Mouse (Mus musculus): ENCODE measurements at regions not wholly inside any gene's neighbourhood (a gene's known extent, or its start where the extent isn't known, plus 50 kb on each side); places are given as distances from the start of the nearest gene placed in this dataset.

DNA sequence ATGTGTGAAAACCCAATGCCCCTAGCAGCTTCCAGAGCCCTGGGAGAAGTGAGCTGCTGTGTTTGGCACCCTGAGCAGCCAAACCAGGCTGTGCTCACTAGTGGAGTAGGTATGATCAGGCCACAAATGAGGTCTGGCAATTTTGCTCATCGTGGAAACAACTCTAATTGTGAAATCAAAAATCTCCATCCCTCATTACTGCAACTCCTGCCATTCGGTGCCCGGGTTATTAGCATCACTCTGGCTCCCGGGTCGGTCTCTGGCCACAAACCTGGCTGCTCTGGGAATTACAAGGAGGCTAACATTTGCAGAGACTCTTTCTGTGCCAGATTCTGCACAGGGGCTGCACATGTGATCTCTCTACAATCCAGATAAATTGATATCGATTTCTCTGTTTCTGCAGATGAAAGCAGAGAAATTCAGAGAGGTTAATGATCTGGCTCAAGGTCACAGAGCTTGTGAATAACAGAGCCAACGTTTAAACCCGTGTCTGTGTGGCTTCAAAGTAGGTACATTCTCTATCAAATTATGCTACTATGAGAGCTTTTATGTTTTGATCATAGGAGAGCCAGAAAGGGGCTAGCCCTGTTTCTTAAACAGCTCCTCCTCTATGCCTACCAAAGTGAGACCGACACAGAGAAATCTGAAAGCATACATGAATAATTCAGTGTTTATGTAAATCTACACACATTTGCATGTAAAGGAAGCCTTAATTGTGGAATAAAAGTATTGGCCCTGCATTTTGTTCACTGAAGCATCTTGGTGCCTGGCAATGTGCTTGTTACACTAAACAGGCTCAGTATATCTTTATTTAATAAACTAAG, 398.7 kb upstream of the Igfbp7 start:
- no peaks in the 10 kb centered on the region for H3K9me3 ChIP-seq (replicated peaks; ENCODE audit: insufficient read depth, low read length)
- H3K27ac ChIP-seq (ENCODE audit: control insufficient read depth, low read depth, low read length): no peak overlapping the region
- H3K79me2 ChIP-seq (ENCODE audit: control insufficient read depth, insufficient read depth, low read length, poor library complexity): no peaks in the 10 kb centered on the region
- no peaks in the 10 kb centered on the region for H3K4me1 ChIP-seq (ENCODE audit: control insufficient read depth in 1 of 2, insufficient read depth in 2 of 2, low read length in 2 of 2)
- TF ChIP-seq CTCF (IDR thresholded peaks at IDR 0.05 in 2 of 3, conservative IDR thresholded peaks at IDR 0.05 in 1 of 3; ENCODE audit: control insufficient read depth in 1 of 3, insufficient read depth in 1 of 3, low read depth in 2 of 3, low read length in 3 of 3, poor library complexity in 1 of 3, severe bottlenecking in 1 of 3) (no peak), MAX (IDR thresholded peaks at IDR 0.05; ENCODE audit: low read length) (no peak), EP300 (IDR thresholded peaks at IDR 0.05; ENCODE audit: low read depth in 1 of 2, low read length in 2 of 2) (no peak), SMC3 (IDR thresholded peaks at IDR 0.05; ENCODE audit: low read depth, low read length) (no peak), POLR2AphosphoS2 (IDR thresholded peaks at IDR 0.05; ENCODE audit: low read length) (no peak), JUND (IDR thresholded peaks at IDR 0.05; ENCODE audit: low read depth, low read length) (no peak)
- no peak overlapping the region for H3K4me3 ChIP-seq (ENCODE audit: control insufficient read depth in 1 of 2, insufficient read depth in 1 of 2, low read depth in 2 of 2, low read length in 2 of 2)
- no peaks in the 10 kb centered on the region for H3K36me3 ChIP-seq (ENCODE audit: control insufficient read depth in 1 of 2, insufficient read depth in 2 of 2, low read length in 2 of 2)
- no peaks in the 10 kb centered on the region for H3K27me3 ChIP-seq (ENCODE audit: control insufficient read depth in 1 of 2, insufficient read depth in 2 of 2, low read length in 2 of 2)
- DNase-seq (ENCODE audit: low read depth, low spot score): no peak
- H3K9ac ChIP-seq (ENCODE audit: control insufficient read depth, low read depth, low read length, poor library complexity, severe bottlenecking): no peak overlapping the region

DNA sequence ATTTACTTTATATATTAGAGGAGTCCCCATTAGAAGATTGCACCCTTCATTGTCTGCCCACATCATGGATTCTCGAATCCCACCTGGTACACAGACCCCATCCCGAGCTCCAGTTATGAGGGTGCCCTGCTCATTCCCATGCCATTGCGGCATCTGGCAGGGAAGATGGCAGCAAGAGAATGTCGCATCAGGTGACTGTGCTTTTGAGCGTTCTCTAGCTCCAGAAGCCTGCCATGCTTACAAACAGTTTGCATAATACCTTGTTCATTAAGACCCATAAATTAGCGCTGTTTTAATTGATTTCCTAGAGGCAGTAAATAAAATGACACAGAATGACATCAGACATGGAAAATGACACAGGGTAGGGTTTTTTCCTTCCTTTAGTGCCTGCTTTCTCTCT, 398.0 kb upstream of the Igfbp7 start:
- no peaks in the 10 kb centered on the region for H3K9me3 ChIP-seq (replicated peaks; ENCODE audit: insufficient read depth, low read length)
- no peak overlapping the region for H3K9ac ChIP-seq (ENCODE audit: control insufficient read depth, low read depth, low read length, poor library complexity, severe bottlenecking)
- no peak for TF ChIP-seq CTCF (IDR thresholded peaks at IDR 0.05 in 2 of 3, conservative IDR thresholded peaks at IDR 0.05 in 1 of 3; ENCODE audit: control insufficient read depth in 1 of 3, insufficient read depth in 1 of 3, low read depth in 2 of 3, low read length in 3 of 3, poor library complexity in 1 of 3, severe bottlenecking in 1 of 3)
- TF ChIP-seq MEF2A (IDR thresholded peaks at IDR 0.05; ENCODE audit: extremely low read depth, insufficient replicate concordance, low read depth, low read length, poor library complexity, severe bottlenecking): no peak
- TF ChIP-seq ETS1 (IDR thresholded peaks at IDR 0.05; ENCODE audit: low read depth, low read length): no peak
- TF ChIP-seq KAT2A (conservative IDR thresholded peaks at IDR 0.05; ENCODE audit: low read depth, low read length): no peak
- TF ChIP-seq UBTF (IDR thresholded peaks at IDR 0.05; ENCODE audit: borderline replicate concordance, insufficient read depth, low read depth, low read length): no peak
- TF ChIP-seq E2F4 (IDR thresholded peaks at IDR 0.05; ENCODE audit: borderline replicate concordance, low read depth, low read length): no peak
- no peaks in the 10 kb centered on the region for H3K4me1 ChIP-seq (ENCODE audit: control insufficient read depth in 1 of 2, insufficient read depth in 2 of 2, low read length in 2 of 2)
- H3K4me3 ChIP-seq (ENCODE audit: control insufficient read depth in 1 of 2, insufficient read depth in 1 of 2, low read depth in 2 of 2, low read length in 2 of 2): no peak overlapping the region
- DNase-seq (ENCODE audit: low read depth, low spot score): no peak
- H3K27ac ChIP-seq (ENCODE audit: control insufficient read depth, low read depth, low read length): no peak overlapping the region
- H3K36me3 ChIP-seq (ENCODE audit: control insufficient read depth in 1 of 2, insufficient read depth in 2 of 2, low read length in 2 of 2): no peaks in the 10 kb centered on the region
- H3K79me2 ChIP-seq (ENCODE audit: control insufficient read depth, insufficient read depth, low read length, poor library complexity): no peaks in the 10 kb centered on the region
- H3K27me3 ChIP-seq (ENCODE audit: control insufficient read depth in 1 of 2, insufficient read depth in 2 of 2, low read length in 2 of 2): no peaks in the 10 kb centered on the region

DNA sequence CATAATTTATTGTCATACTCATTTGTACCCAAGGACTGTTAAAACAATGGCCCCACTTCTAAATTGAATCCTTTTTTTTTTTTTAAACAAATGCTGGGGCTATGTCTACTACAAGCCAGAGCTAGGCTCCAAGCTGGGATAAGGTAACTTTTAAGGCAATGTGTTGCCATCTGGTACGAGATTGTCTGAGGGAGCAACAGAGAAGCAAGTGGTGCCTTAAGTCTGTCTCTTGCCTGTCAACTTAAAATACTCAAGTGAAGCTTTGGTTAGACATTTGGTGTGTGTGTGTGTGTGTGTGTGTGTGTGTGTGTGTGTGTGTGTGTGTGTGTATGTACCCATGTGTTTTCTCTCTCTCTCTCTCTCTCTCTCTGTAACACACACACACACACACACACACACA, 397.5 kb upstream of the Igfbp7 start:
- H3K27ac ChIP-seq (ENCODE audit: control insufficient read depth, low read depth, low read length): no peak overlapping the region
- H3K79me2 ChIP-seq (ENCODE audit: control insufficient read depth, insufficient read depth, low read length, poor library complexity): no peaks in the 10 kb centered on the region
- no peaks in the 10 kb centered on the region for H3K4me1 ChIP-seq (ENCODE audit: control insufficient read depth in 1 of 2, insufficient read depth in 2 of 2, low read length in 2 of 2)
- no peaks in the 10 kb centered on the region for H3K27me3 ChIP-seq (ENCODE audit: control insufficient read depth in 1 of 2, insufficient read depth in 2 of 2, low read length in 2 of 2)
- H3K4me3 ChIP-seq (ENCODE audit: control insufficient read depth in 1 of 2, insufficient read depth in 1 of 2, low read depth in 2 of 2, low read length in 2 of 2): no peak overlapping the region
- TF ChIP-seq POLR2AphosphoS5 (IDR thresholded peaks at IDR 0.05; ENCODE audit: borderline replicate concordance, low read depth, low read length) (no peak), ETS1 (IDR thresholded peaks at IDR 0.05; ENCODE audit: low read depth, low read length) (no peak), GATA1 (IDR thresholded peaks at IDR 0.05; ENCODE audit: low read depth, low read length) (no peak), POLR2A (IDR thresholded peaks at IDR 0.05; ENCODE audit: control insufficient read depth in 1 of 2, insufficient read depth in 1 of 2, low read depth in 1 of 2, low read length in 2 of 2, poor library complexity in 1 of 2) (no peak), ZNF384 (IDR thresholded peaks at IDR 0.05; ENCODE audit: low read depth, low read length) (no peak), UBTF (IDR thresholded peaks at IDR 0.05; ENCODE audit: borderline replicate concordance, insufficient read depth, low read depth, low read length) (no peak), NRF1 (IDR thresholded peaks at IDR 0.05; ENCODE audit: insufficient read depth, low read depth, low read length, poor library complexity, severe bottlenecking) (no peak), JUND (IDR thresholded peaks at IDR 0.05; ENCODE audit: low read depth, low read length) (no peak), E2F4 (IDR thresholded peaks at IDR 0.05; ENCODE audit: borderline replicate concordance, low read depth, low read length) (no peak), NELFE (IDR thresholded peaks at IDR 0.05; ENCODE audit: low read depth, low read length) (no peak), MAX (IDR thresholded peaks at IDR 0.05; ENCODE audit: low read length) (no peak), GABPA (IDR thresholded peaks at IDR 0.05; ENCODE audit: low read depth, low read length) (no peak), MEF2A (IDR thresholded peaks at IDR 0.05; ENCODE audit: extremely low read depth, insufficient replicate concordance, low read depth, low read length, poor library complexity, severe bottlenecking) (no peak), RCOR1 (IDR thresholded peaks at IDR 0.05; ENCODE audit: low read depth, low read length) (no peak), ZMIZ1 (IDR thresholded peaks at IDR 0.05; ENCODE audit: low read depth, low read length) (no peak), MAZ (IDR thresholded peaks at IDR 0.05; ENCODE audit: low read depth, low read length) (no peak), TCF12 (IDR thresholded peaks at IDR 0.05; ENCODE audit: low read depth, low read length) (no peak), CHD2 (IDR thresholded peaks at IDR 0.05; ENCODE audit: low read length) (no peak)
- DNase-seq (ENCODE audit: low read depth, low spot score): no peak
- no peaks in the 10 kb centered on the region for H3K9me3 ChIP-seq (replicated peaks; ENCODE audit: insufficient read depth, low read length)
- H3K36me3 ChIP-seq (ENCODE audit: control insufficient read depth in 1 of 2, insufficient read depth in 2 of 2, low read length in 2 of 2): no peaks in the 10 kb centered on the region
- H3K9ac ChIP-seq (ENCODE audit: control insufficient read depth, low read depth, low read length, poor library complexity, severe bottlenecking): no peak overlapping the region

All from MEL (cell line).